Mouse (Mus musculus) myocyte (in vitro differentiated cells): Measurements from ENCODE around the gene Hps4. TPM values are rescaled to one million over a fixed set of nuclear protein-coding genes. Genes with fewer than 3 reads are reported as not detected.
A peak's percentile ranks its signal among the peaks of the same experiment; 100 is the strongest.

ENCODE experiments used
- H3K27me3 ChIP-seq: one replicate; pipeline ENCODE4 v1.6.1; 2011; ENCODE audit not compliant: control insufficient read depth, insufficient read depth, insufficient read length
- H3K36me3 ChIP-seq: one replicate; pipeline ENCODE4 v1.6.1; 2011; ENCODE audit not compliant: control insufficient read depth, insufficient read depth
- H3K4me2 ChIP-seq: one replicate; pipeline ENCODE4 v1.6.1; 2011; ENCODE audit warnings: low read depth, control low read depth
- H3K4me3 ChIP-seq: one replicate; pipeline ENCODE4 v1.5.1; 2011; ENCODE audit warnings: mild to moderate bottlenecking, control low read depth, moderate library complexity
- H3K79me2 ChIP-seq: one replicate; pipeline ENCODE4 v1.6.1; 2011; ENCODE audit not compliant: control insufficient read depth, insufficient read depth
- H3ac ChIP-seq: one replicate; pipeline ENCODE4 v1.6.1; 2011; ENCODE audit not compliant: control insufficient read depth, insufficient read length
- CEBPB ChIP-seq: IDR thresholded peaks from 2 replicates; pipeline ENCODE4 v1.6.1; 2011; ENCODE audit warnings: mild to moderate bottlenecking, moderate library complexity; ENCODE audit not compliant: poor library complexity, insufficient read depth, severe bottlenecking
- E2F4 ChIP-seq: IDR thresholded peaks from one replicate; pipeline ENCODE4 v1.6.1; 2011; ENCODE audit warnings: mild to moderate bottlenecking, control low read depth, moderate library complexity; ENCODE audit not compliant: insufficient read depth
- MAX ChIP-seq: IDR thresholded peaks from one replicate; pipeline ENCODE4 v1.6.1; 2011; ENCODE audit warnings: low read depth, mild to moderate bottlenecking, control low read depth
- MYOD1 ChIP-seq, 3 experiments: IDR thresholded peaks; one replicate each; pipeline ENCODE4 v1.6.1; 2011; ENCODE audit warnings: control low read depth in 2 of 3, low read depth in 2 of 3, mild to moderate bottlenecking in 2 of 3, moderate library complexity in 1 of 3; ENCODE audit not compliant: insufficient read length in 2 of 3, control insufficient read depth in 1 of 3
- MYOG ChIP-seq, 3 experiments: IDR thresholded peaks; one replicate each; pipeline ENCODE4 v1.6.1; 2011; ENCODE audit warnings: control low read depth in 2 of 3, low read depth in 2 of 3, mild to moderate bottlenecking in 2 of 3; ENCODE audit not compliant: insufficient read length in 2 of 3, control insufficient read depth in 1 of 3, insufficient read depth in 1 of 3
- POLR2A ChIP-seq: IDR thresholded peaks from one replicate; pipeline ENCODE4 v1.6.1; 2011; ENCODE audit warnings: low read depth, mild to moderate bottlenecking, control low read depth, moderate library complexity; ENCODE audit not compliant: insufficient read length
- POLR2AphosphoS2 ChIP-seq: IDR thresholded peaks from one replicate; pipeline ENCODE4 v1.6.1; 2011; ENCODE audit warnings: low read depth, control low read depth; ENCODE audit not compliant: insufficient read length
- REST ChIP-seq: IDR thresholded peaks from one replicate; pipeline ENCODE4 v1.6.1; 2011; ENCODE audit warnings: mild to moderate bottlenecking, control low read depth, moderate library complexity; ENCODE audit not compliant: insufficient read depth, insufficient read length
- SRF ChIP-seq: IDR thresholded peaks from one replicate; pipeline ENCODE4 v1.6.1; 2011; ENCODE audit warnings: low read depth; ENCODE audit not compliant: control insufficient read depth, insufficient read length
- TCF12 ChIP-seq: IDR thresholded peaks from one replicate; pipeline ENCODE4 v1.6.1; 2011; ENCODE audit warnings: mild to moderate bottlenecking, control low read depth; ENCODE audit not compliant: poor library complexity, insufficient read depth, severe bottlenecking
- TCF3 ChIP-seq: IDR thresholded peaks from one replicate; pipeline ENCODE4 v1.6.1; 2011; ENCODE audit warnings: low read depth, control low read depth; ENCODE audit not compliant: insufficient read length
- USF1 ChIP-seq: IDR thresholded peaks from one replicate; pipeline ENCODE4 v1.6.1; 2011; ENCODE audit warnings: low read depth, mild to moderate bottlenecking, control low read depth, moderate library complexity
- polyA plus RNA-seq: library from polyadenylated mRNA; unstranded; fragments of >200 nt; fragmentation: generic; extraction: Trizol; gene quantifications from one replicate; pipeline ENCODE4 v1.2.1, GENCODE M21; 2012; ENCODE audit warnings: missing spikeins

Hps4 gene
- polyA plus RNA-seq, 1 experiment: 19.1 TPM

- TF ChIP-seq SRF: no peak
- no peak for TF ChIP-seq POLR2A
- no peak for TF ChIP-seq MYOG (IDR thresholded peaks at IDR 0.05; ENCODE audit: control insufficient read depth in 1 of 3, insufficient read depth in 1 of 3, insufficient read length in 2 of 3, low read depth in 2 of 3)
- no peak for TF ChIP-seq CEBPB
- no peak for TF ChIP-seq USF1
- TF ChIP-seq TCF12: no peak
- TF ChIP-seq MYOD1 (IDR thresholded peaks at IDR 0.05; ENCODE audit: control insufficient read depth in 1 of 3, insufficient read length in 2 of 3, low read depth in 2 of 3): no peak
- TF ChIP-seq REST: no peak
- no peak for TF ChIP-seq MAX
- no peak for TF ChIP-seq POLR2AphosphoS2
- TF ChIP-seq TCF3: no peak
- TF ChIP-seq E2F4: no peak
- Histone ChIP-seq H3K4me2 (peak overlapping the region; percentile 42), H3K36me3 (no peaks in the 10 kb centered on the region), H3ac (peak overlapping the region; percentile 45), H3K27me3 (peaks cover 13% of the 10 kb centered on the region), H3K4me3 (peak overlapping the region; percentile 8), H3K79me2 (no peaks in the 10 kb centered on the region)
These were observed 51.5 kb downstream of the Hps4 start for GRCm38 (mm10) chr5:112394415-112394763.

- H3K79me2 ChIP-seq: no peaks in the 10 kb centered on the region
- H3K27me3 ChIP-seq: peaks cover 13% of the 10 kb centered on the region
- no peak for TF ChIP-seq POLR2AphosphoS2
- no peak for TF ChIP-seq USF1
- TF ChIP-seq REST: no peak
- TF ChIP-seq CEBPB: no peak
- TF ChIP-seq MYOD1 (IDR thresholded peaks at IDR 0.05; ENCODE audit: control insufficient read depth in 1 of 3, insufficient read length in 2 of 3, low read depth in 2 of 3): no peak
- no peak for TF ChIP-seq MYOG (IDR thresholded peaks at IDR 0.05; ENCODE audit: control insufficient read depth in 1 of 3, insufficient read depth in 1 of 3, insufficient read length in 2 of 3, low read depth in 2 of 3)
- no peak for TF ChIP-seq TCF12
- TF ChIP-seq TCF3: no peak
- TF ChIP-seq E2F4: no peak
- no peak for TF ChIP-seq POLR2A
- TF ChIP-seq MAX: no peak
- TF ChIP-seq SRF: no peak
- no peaks in the 10 kb centered on the region for H3K36me3 ChIP-seq
- H3K4me3 ChIP-seq: peak within 1 kb of the TSS; percentile 8
- H3ac ChIP-seq: peak within 1 kb of the TSS; percentile 45
- peak within 1 kb of the TSS; percentile 42 for H3K4me2 ChIP-seq
These were observed 52.0 kb downstream of the Hps4 start, which contains the start of gene Asphd2 for GRCm38 (mm10) chr5:112394779-112395443. Asphd2 (minus strand) TSS chr5:112394866.

GRCm38 (mm10) chr5:112396066-112396465 lies 53.2 kb downstream of the Hps4 start:
- no peak overlapping the region for H3K4me3 ChIP-seq
- H3K4me2 ChIP-seq: no peak overlapping the region
- no peak overlapping the region for H3ac ChIP-seq
- H3K36me3 ChIP-seq: no peaks in the 10 kb centered on the region
- peaks cover 16% of the 10 kb centered on the region for H3K27me3 ChIP-seq
- H3K79me2 ChIP-seq: no peaks in the 10 kb centered on the region
- TF ChIP-seq REST: no peak
- no peak for TF ChIP-seq POLR2AphosphoS2
- no peak for TF ChIP-seq MYOD1 (IDR thresholded peaks at IDR 0.05; ENCODE audit: control insufficient read depth in 1 of 3, insufficient read length in 2 of 3, low read depth in 2 of 3)
- no peak for TF ChIP-seq TCF12
- TF ChIP-seq E2F4: no peak

GRCm38 (mm10) chr5:112399284-112399683 lies 56.4 kb downstream of the Hps4 start:
- no peak overlapping the region for H3K4me2 ChIP-seq
- no peaks in the 10 kb centered on the region for H3K79me2 ChIP-seq
- TF ChIP-seq CEBPB: no peak
- TF ChIP-seq TCF3: no peak
- TF ChIP-seq POLR2AphosphoS2: no peak
- no peak for TF ChIP-seq E2F4
- no peak for TF ChIP-seq REST
- TF ChIP-seq TCF12: no peak
- no peak for TF ChIP-seq MYOG (IDR thresholded peaks at IDR 0.05; ENCODE audit: control insufficient read depth in 1 of 3, insufficient read depth in 1 of 3, insufficient read length in 2 of 3, low read depth in 2 of 3)
- H3K4me3 ChIP-seq: no peak overlapping the region
- no peak overlapping the region for H3ac ChIP-seq
- no peaks in the 10 kb centered on the region for H3K36me3 ChIP-seq
- H3K27me3 ChIP-seq: peaks cover 18% of the 10 kb centered on the region

- TF ChIP-seq POLR2AphosphoS2: no peak
- no peak for TF ChIP-seq E2F4
- no peak for TF ChIP-seq REST
- TF ChIP-seq MAX: no peak
- no peak for TF ChIP-seq TCF12
- no peak for TF ChIP-seq MYOD1 (IDR thresholded peaks at IDR 0.05; ENCODE audit: control insufficient read depth in 1 of 3, insufficient read length in 2 of 3, low read depth in 2 of 3)
- no peak for TF ChIP-seq POLR2A
- TF ChIP-seq USF1: no peak
- no peak for TF ChIP-seq MYOG (IDR thresholded peaks at IDR 0.05; ENCODE audit: control insufficient read depth in 1 of 3, insufficient read depth in 1 of 3, insufficient read length in 2 of 3, low read depth in 2 of 3)
- TF ChIP-seq SRF: no peak
- no peak for TF ChIP-seq CEBPB
- no peak for TF ChIP-seq TCF3
- Histone ChIP-seq H3K36me3 (no peaks in the 10 kb centered on the region), H3K27me3 (peaks cover 8% of the 10 kb centered on the region), H3ac (no peak overlapping the region), H3K4me3 (no peak overlapping the region), H3K79me2 (no peaks in the 10 kb centered on the region), H3K4me2 (no peak overlapping the region)
These were observed 59.6 kb downstream of the Hps4 start for GRCm38 (mm10) chr5:112402437-112402836.
